Comparison of ENCODE assay signal across 24 mouse cellular contexts in genomic region chr10:121964114-121964513, GRCm38 (mm10).
DNase-seq lines count a peak whose midpoint lies in the region; ATAC-seq and TF ChIP-seq lines count a peak whose summit lies in the region.
"Had no signal": no experiment of that assay in that cellular context is flagged by ENCODE, and none has a peak within 500 bp of the region (broad histone marks: within the 10 kb centered on the region; RNA-seq: fewer than 3 reads in every experiment).

No protein-coding gene starts in this region.

- no peaks in the 10 kb centered on the region for H3K36me3 ChIP-seq in hindbrain, postnatal 0 days (ENCODE audit: insufficient read depth, low read length)
- H3K36me3 ChIP-seq in hindbrain, embryonic 11.5 days (ENCODE audit: control insufficient read depth, insufficient read depth, low read length), result no peaks in the 10 kb centered on the region
- no peaks in the 10 kb centered on the region for H3K36me3 ChIP-seq in limb, embryonic 12.5 days
- no peaks in the 10 kb centered on the region for H3K36me3 ChIP-seq in limb, embryonic 10.5 days
- H3K36me3 ChIP-seq in intestine, embryonic 16.5 days (ENCODE audit: control insufficient read depth, insufficient read depth, low read length), result no peaks in the 10 kb centered on the region
- H3K36me3 ChIP-seq: embryonic facial prominence, embryonic 15.5 days; forebrain, embryonic 10.5 days; G1E; heart, embryonic 12.5 days; liver, embryonic 12.5 days had no signal

- no peak overlapping the region for H3K4me3 ChIP-seq in hindbrain, postnatal 0 days (ENCODE audit: low read length)
- H3K4me3 ChIP-seq in hindbrain, embryonic 11.5 days (ENCODE audit: low read depth, low read length), result no peak overlapping the region
- no peak overlapping the region for H3K4me3 ChIP-seq in limb, embryonic 12.5 days (replicated peaks)
- no peak overlapping the region for H3K4me3 ChIP-seq in limb, embryonic 10.5 days
- no peak overlapping the region for H3K4me3 ChIP-seq in intestine, embryonic 16.5 days (ENCODE audit: low read length)
- H3K4me3 ChIP-seq: embryonic facial prominence, embryonic 15.5 days; forebrain, embryonic 10.5 days; gastrocnemius, adult 2 months; heart, embryonic 12.5 days; liver, embryonic 12.5 days had no signal

- peak; percentile 22 for DNase-seq in cerebellum, adult 9-11 months
- no peak for DNase-seq in cerebellum, postnatal 14 days
- DNase-seq in hindbrain, postnatal 0 days (ENCODE audit: low spot score), result no peak
- DNase-seq in hindbrain, embryonic 11.5 days (ENCODE audit: low spot score), result no peak
- no peak for DNase-seq in limb, embryonic 10.5 days (ENCODE audit: low spot score)
- DNase-seq: adrenal gland, postnatal 10 days; cerebellum, adult 11 months; forebrain, postnatal 0 days; gastrocnemius, adult 2 months; heart, postnatal 36 days; kidney, adult 8-10 months; kidney, postnatal 14 days; lung, adult 2 months; lung, postnatal 4 days; thymus, postnatal 36 days had no signal

- no peak overlapping the region for H3K4me2 ChIP-seq in hindbrain, postnatal 0 days (ENCODE audit: low read depth, low read length)
- no peak overlapping the region for H3K4me2 ChIP-seq in hindbrain, embryonic 11.5 days (replicated peaks; ENCODE audit: low read depth, low read length)
- H3K4me2 ChIP-seq in limb, embryonic 12.5 days, result no peak overlapping the region
- H3K4me2 ChIP-seq in intestine, embryonic 16.5 days (ENCODE audit: low read depth, low read length), result no peak overlapping the region
- H3K4me2 ChIP-seq: embryonic facial prominence, embryonic 15.5 days; heart, embryonic 12.5 days; liver, embryonic 12.5 days had no signal

- 66% methylated on average over 10 of the region's 10 CpGs for WGBS in hindbrain, postnatal 0 days
- 87% methylated on average over 10 of the region's 10 CpGs for WGBS in hindbrain, embryonic 11.5 days
- 74% methylated on average over 10 of the region's 10 CpGs for WGBS in limb, embryonic 12.5 days
- 85% methylated on average over 10 of the region's 10 CpGs for WGBS in limb, embryonic 10.5 days
- 59% methylated on average over 10 of the region's 10 CpGs for whole genome bisulfite sequencing in intestine, embryonic 16.5 days

- H3K27me3 ChIP-seq in hindbrain, postnatal 0 days (ENCODE audit: insufficient read depth, low read length), result no peaks in the 10 kb centered on the region
- no peaks in the 10 kb centered on the region for H3K27me3 ChIP-seq in hindbrain, embryonic 11.5 days (ENCODE audit: control insufficient read depth, insufficient read depth, low read length)
- no peaks in the 10 kb centered on the region for H3K27me3 ChIP-seq in limb, embryonic 12.5 days
- H3K27me3 ChIP-seq in limb, embryonic 10.5 days (ENCODE audit: low read depth, poor library complexity, severe bottlenecking), result no peaks in the 10 kb centered on the region
- no peaks in the 10 kb centered on the region for H3K27me3 ChIP-seq in intestine, embryonic 16.5 days (replicated peaks; ENCODE audit: control insufficient read depth, insufficient read depth, low read length)
- H3K27me3 ChIP-seq: embryonic facial prominence, embryonic 15.5 days; heart, embryonic 12.5 days; liver, embryonic 12.5 days had no signal

- H3K27ac ChIP-seq in hindbrain, postnatal 0 days, result 0 out of 2 replicates have a peak overlapping the region, but pooled peaks have one; percentile 20
- no peak overlapping the region for H3K27ac ChIP-seq in hindbrain, embryonic 11.5 days (ENCODE audit: low read depth, low read length)
- 0 out of 2 replicates have a peak overlapping the region, but pooled peaks have one; percentile 12 for H3K27ac ChIP-seq in limb, embryonic 12.5 days
- H3K27ac ChIP-seq in limb, embryonic 10.5 days, result no peak overlapping the region
- H3K27ac ChIP-seq in intestine, embryonic 16.5 days (ENCODE audit: low read length), result no peak overlapping the region
- H3K27ac ChIP-seq: embryonic facial prominence, embryonic 15.5 days; forebrain, embryonic 10.5 days; gastrocnemius, adult 2 months; liver, embryonic 12.5 days had no signal

- no peaks in the 10 kb centered on the region for H3K9me3 ChIP-seq in hindbrain, postnatal 0 days (ENCODE audit: low read length)
- no peaks in the 10 kb centered on the region for H3K9me3 ChIP-seq in hindbrain, embryonic 11.5 days (ENCODE audit: control insufficient read depth, low read length)
- H3K9me3 ChIP-seq in limb, embryonic 12.5 days, result no peaks in the 10 kb centered on the region
- no peaks in the 10 kb centered on the region for H3K9me3 ChIP-seq in limb, embryonic 10.5 days (replicated peaks)
- no peaks in the 10 kb centered on the region for H3K9me3 ChIP-seq in intestine, embryonic 16.5 days (ENCODE audit: control insufficient read depth, low read length)
- H3K9me3 ChIP-seq: embryonic facial prominence, embryonic 15.5 days; forebrain, embryonic 10.5 days; heart, embryonic 12.5 days; liver, embryonic 12.5 days had no signal

- no peak for TF ChIP-seq CTCF in hindbrain, postnatal 0 days (IDR thresholded peaks at IDR 0.05; ENCODE audit: low read depth)

- ATAC-seq in hindbrain, postnatal 0 days, result peak; percentile 55; the same call in 1 of the 2 replicates
- no peak for ATAC-seq in hindbrain, embryonic 11.5 days (ENCODE audit: low FRiP score)
- ATAC-seq in limb, embryonic 12.5 days (ENCODE audit: insufficient number of reproducible peaks, insufficient read depth, low FRiP score, low TSS enrichment, low read depth), result no peak
- ATAC-seq in intestine, embryonic 16.5 days, result peak; percentile 42; the same call in 1 of the 2 replicates
- ATAC-seq: activated CD4-positive, CD25-positive, alpha-beta regulatory T cell, adult 4 months; forebrain, postnatal 0 days; liver, embryonic 12.5 days; midbrain, embryonic 16.5 days had no signal

- peaks cover 16% of the 10 kb centered on the region for H3K4me1 ChIP-seq in hindbrain, postnatal 0 days (ENCODE audit: insufficient read depth, low read length)
- H3K4me1 ChIP-seq in hindbrain, embryonic 11.5 days (replicated peaks; ENCODE audit: control insufficient read depth, insufficient read depth, low read length), result no peaks in the 10 kb centered on the region
- peaks cover 35% of the 10 kb centered on the region for H3K4me1 ChIP-seq in limb, embryonic 12.5 days (replicated peaks)
- peaks cover 37% of the 10 kb centered on the region for H3K4me1 ChIP-seq in limb, embryonic 10.5 days
- H3K4me1 ChIP-seq in intestine, embryonic 16.5 days (ENCODE audit: control insufficient read depth, insufficient read depth, low read length), result peaks cover 10% of the 10 kb centered on the region

- H3K9ac ChIP-seq in hindbrain, postnatal 0 days (replicated peaks; ENCODE audit: low read length), result no peak overlapping the region
- no peak overlapping the region for H3K9ac ChIP-seq in hindbrain, embryonic 11.5 days (ENCODE audit: low read depth, low read length)
- no peak overlapping the region for H3K9ac ChIP-seq in limb, embryonic 12.5 days (replicated peaks)
- no peak overlapping the region for H3K9ac ChIP-seq in intestine, embryonic 16.5 days (ENCODE audit: low read depth, low read length)
- H3K9ac ChIP-seq: embryonic facial prominence, embryonic 15.5 days; forebrain, postnatal 0 days; heart, embryonic 12.5 days; liver, embryonic 12.5 days had no signal

Comparison
In these comparisons a context has a peak if more than half of its experiments do, and no peak if none do; other contexts are left out.
1. ATAC-seq: peak in hindbrain, postnatal 0 days (single experiment) and intestine, embryonic 16.5 days (single experiment); none in hindbrain, embryonic 11.5 days (single experiment) and limb, embryonic 12.5 days (single experiment).
2. H3K27ac ChIP-seq: peak in hindbrain, postnatal 0 days (single experiment) and limb, embryonic 12.5 days (single experiment); none in hindbrain, embryonic 11.5 days (single experiment), limb, embryonic 10.5 days (single experiment) and intestine, embryonic 16.5 days (single experiment).